Mouse (Mus musculus) activated CD4-positive, CD25-positive, alpha-beta regulatory T cell (primary cell): Measurements from ENCODE around the gene Olfr559. TPM values are rescaled to one million over a fixed set of nuclear protein-coding genes. Genes with fewer than 3 reads are reported as not detected.

ENCODE experiments used
- polyA plus RNA-seq, 2 experiments: library from polyadenylated mRNA; unstranded; fragments of 100-300 nt; shearing (Covaris generic); gene quantifications; one replicate each; pipeline ENCODE4 v1.2.1; 2017

Gene Olfr559
- not detected for polyA plus RNA-seq

DNA sequence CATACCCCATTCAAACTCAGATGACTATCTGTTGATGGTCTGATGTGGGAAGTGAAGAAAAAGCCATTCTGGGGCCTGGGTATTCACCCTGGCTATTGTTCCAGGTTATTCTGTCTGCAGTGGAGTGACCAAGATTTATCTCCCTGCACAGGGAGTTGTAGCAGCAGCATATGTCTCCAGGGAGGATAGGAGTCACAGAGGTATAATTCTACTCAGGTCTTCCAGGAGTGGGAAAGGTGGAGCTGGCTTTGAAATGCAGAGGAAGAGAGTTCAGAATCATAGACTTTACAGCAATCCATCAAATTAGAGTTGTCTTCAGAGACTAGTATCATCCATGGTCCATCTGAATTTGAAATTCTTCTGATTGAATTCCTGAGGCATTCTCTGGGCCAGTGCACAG, at the start of gene Olfr559:
Gene Olfr559 (minus strand): TSS at position 101 of the 400 bp plus-strand sequence.

DNA sequence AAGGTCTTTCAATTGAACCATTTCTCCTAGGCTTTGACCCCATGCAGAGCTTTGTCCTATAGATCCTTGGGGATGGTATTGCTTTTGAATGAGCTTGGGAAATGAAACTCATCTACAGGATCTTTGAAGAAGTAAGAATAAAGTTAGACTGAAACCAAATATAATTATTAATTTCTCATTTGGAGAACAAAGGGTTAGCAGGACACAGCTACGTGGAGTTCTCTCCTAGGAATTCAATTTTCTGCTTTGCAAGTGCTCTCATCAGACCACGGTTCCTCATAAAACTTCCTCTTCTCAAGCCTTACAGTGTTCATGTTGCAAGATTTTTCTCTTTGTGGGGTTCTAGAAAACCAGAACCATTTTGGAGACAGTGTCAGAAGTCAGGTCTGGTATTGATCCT, 43.6 kb upstream of the Olfr559 start, which contains the start of gene Olfr561:
Gene Olfr561 (plus strand): TSS at position 301 of the 400 bp plus-strand sequence.

DNA sequence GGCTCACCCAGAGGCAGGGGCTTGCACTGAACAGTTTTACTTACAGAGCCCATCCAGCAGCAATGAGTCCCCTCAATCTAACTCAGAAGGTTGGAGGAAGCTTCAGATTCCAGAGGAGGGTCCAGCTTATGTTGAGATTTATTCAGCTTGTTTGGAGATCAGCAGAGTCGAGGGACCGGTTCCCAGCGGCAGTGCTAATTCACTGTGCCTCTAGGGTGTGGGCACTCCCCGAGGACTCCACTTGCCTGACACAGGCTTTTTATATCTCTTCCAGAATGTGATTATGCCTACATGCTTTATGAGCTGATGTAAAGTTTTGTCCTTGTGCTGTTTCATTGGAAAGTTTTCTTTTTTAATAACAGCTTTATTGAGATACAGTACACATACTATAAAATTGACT, 32.0 kb upstream of the Olfr559 start, which contains the start of the genes Olfr560 and Olfr78:
Gene Olfr560 (minus strand): TSS at position 101 of the 400 bp plus-strand sequence.
Gene Olfr78 (minus strand): TSS at position 206 of the 400 bp plus-strand sequence.

DNA sequence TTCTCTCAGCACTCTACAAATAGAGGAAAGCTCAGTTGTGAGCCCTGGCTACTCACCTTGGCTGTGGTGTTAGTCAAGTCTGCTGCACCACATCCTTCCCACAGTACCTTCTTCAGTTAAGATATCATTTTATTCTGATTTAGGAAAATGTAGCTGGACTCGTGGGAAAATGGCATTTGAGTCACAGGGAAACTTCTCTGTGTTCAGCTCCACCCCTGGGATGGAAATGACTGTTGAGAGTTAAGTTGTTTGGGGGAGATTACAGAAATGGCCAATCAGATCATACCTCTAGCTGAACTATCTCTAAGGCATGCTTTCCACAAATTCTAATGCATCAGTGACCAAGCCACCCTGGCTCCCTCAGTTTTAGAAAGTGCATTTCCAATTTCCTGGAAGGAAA, 8.3 kb downstream of the Olfr559 start, which contains the start of gene Olfr33:
Gene Olfr33 (minus strand): TSS at position 101 of the 400 bp plus-strand sequence.

DNA sequence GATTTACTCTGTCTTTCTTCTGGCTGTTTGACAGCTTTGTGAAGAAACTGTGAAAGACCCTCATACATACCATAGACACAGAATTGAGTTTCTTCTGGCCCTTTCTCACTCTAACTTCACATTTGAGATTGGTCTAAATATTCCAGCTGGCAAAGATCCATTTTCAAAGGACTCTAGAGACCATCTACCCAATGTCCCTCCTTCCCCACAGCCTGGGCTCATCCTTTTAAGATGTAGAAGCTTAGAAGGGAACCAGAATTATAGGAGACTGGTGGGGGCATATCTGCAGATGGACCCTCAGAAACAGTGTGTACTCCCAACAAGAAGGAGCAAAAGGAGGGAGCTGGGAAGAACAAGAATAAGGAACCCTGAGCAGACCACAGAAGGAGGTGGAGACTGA, 25.4 kb downstream of the Olfr559 start, which contains the start of gene Olfr558:
Gene Olfr558 (plus strand): TSS at position 301 of the 400 bp plus-strand sequence.

DNA sequence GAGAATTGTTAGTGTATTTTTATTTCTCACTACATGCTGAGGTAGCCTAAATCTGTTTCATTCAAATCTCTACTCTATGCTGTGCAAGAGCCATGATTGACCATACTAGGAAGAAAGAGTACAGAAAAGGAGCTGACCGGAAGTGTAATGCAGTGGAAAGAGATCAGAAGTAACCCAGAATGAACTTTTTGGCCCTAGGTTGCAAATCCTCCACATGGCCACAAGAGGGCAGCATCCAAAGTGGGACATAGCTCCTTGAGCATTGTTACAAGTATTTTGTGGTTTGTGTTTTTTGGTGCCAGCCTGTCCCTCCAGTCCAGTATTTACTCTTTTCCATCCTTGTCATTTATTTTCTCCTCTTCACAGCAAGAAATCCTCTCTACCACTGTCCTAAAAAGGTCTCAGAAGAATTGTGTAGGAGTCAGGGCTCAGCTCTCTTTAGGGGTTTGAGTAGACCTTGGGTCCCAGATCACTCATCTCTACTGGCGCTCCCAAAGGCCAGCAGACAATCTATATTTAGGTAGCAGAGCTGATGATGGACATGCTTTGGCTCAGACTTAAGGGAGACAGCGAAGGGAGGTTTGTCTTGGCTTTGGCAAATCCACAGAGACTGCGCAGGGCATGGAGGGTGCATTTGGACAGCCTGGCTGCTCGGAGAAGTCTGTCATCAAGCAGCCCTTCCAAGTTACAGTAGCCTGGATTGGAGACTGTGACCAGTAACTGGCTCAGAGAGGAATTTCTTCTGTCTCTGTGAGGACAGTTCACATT, 31.7 kb downstream of the Olfr559 start, which contains the start of gene Olfr557:
Gene Olfr557 (plus strand): TSS at position 553 of the 768 bp plus-strand sequence.

DNA sequence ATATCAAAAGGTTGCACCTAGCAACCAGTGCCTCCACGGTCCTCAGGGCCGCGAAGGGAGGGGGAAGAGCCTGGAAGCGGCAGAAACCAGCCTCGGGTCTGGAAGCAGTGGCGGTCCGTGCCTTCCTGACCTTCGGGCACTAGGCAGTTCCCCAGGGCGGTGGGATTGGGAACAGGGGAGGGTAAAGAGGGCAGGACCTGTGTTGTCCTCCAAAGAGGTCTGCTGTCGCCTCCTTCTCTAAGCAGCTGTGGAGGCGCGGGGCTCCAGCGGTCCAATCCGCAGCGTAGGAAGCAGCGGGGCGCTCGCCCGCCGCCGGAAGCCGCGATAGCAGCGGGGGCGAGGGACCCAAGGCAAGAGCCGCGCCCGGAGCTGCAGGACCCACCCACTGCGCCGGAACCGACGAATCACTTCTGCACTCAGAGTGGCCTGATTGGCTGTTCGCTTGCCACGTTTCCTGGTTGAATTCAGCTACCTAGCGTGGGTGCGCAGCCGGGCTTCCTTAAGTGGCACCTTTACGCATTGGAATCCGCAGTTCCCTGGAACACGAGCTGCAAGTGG, 40.3 kb downstream of the Olfr559 start, which contains the start of gene Trim68:
Gene Trim68 (minus strand): TSS at position 384 of the 558 bp plus-strand sequence.

Other genes with a start within 250 kb of the Olfr559 start
- under 1 TPM in 1 of 2 experiments, not detected in 1; 0.12 TPM for gene Olfr543, start 245.8 kb downstream of the Olfr559 start, polyA plus RNA-seq
- under 1 TPM in 1 of 2 experiments, not detected in 1; 0.84 TPM for gene Olfr544, start 239.2 kb downstream of the Olfr559 start, polyA plus RNA-seq
- under 1 TPM in 1 of 2 experiments, not detected in 1; 0.41 TPM for gene Olfr545, start 227.9 kb downstream of the Olfr559 start, polyA plus RNA-seq
- gene Olfr547, start 192.7 kb downstream of the Olfr559 start, polyA plus RNA-seq = not detected
- gene Olfr548-ps1, start 186.6 kb downstream of the Olfr559 start, polyA plus RNA-seq = not detected
- gene Olfr549, start 177.6 kb downstream of the Olfr559 start, polyA plus RNA-seq = not detected
- 100 to 1,000 TPM in 1 of 2 experiments, 10 to 100 TPM in 1; 88.3 to 105 TPM for gene Trim21, start 162.0 kb downstream of the Olfr559 start, polyA plus RNA-seq
- not detected for gene Olfr550, start 156.0 kb downstream of the Olfr559 start, polyA plus RNA-seq
- gene Olfr551, start 135.6 kb downstream of the Olfr559 start, polyA plus RNA-seq = not detected
- under 1 TPM in 1 of 2 experiments, not detected in 1; 0.04 TPM for gene Olfr552, start 129.7 kb downstream of the Olfr559 start, polyA plus RNA-seq
- gene Olfr553, start 109.3 kb downstream of the Olfr559 start, polyA plus RNA-seq = under 1 TPM in 1 of 2 experiments, not detected in 1; 0.41 TPM
- gene Olfr554, start 89.1 kb downstream of the Olfr559 start, polyA plus RNA-seq = under 1 TPM in 1 of 2 experiments, not detected in 1; 0.45 TPM
- gene Olfr555, start 68.7 kb downstream of the Olfr559 start, polyA plus RNA-seq = not detected
- gene Olfr556, start 62.6 kb downstream of the Olfr559 start, polyA plus RNA-seq = under 1 TPM in 1 of 2 experiments, not detected in 1; 0.07 TPM
- gene Trim68, start 40.2 kb downstream of the Olfr559 start, polyA plus RNA-seq = 1 to 10 TPM; 8.6 to 9.5 TPM
- not detected for gene Olfr557, start 31.6 kb downstream of the Olfr559 start, polyA plus RNA-seq
- gene Olfr558, start 25.3 kb downstream of the Olfr559 start, polyA plus RNA-seq = not detected
- gene Olfr33, start 8.4 kb downstream of the Olfr559 start, polyA plus RNA-seq = not detected
- not detected for gene Olfr560, start 31.9 kb upstream of the Olfr559 start, polyA plus RNA-seq
- gene Olfr78, start 32.0 kb upstream of the Olfr559 start, polyA plus RNA-seq = under 1 TPM in 1 of 2 experiments, not detected in 1; 0.14 TPM
- gene Olfr561, start 43.7 kb upstream of the Olfr559 start, polyA plus RNA-seq = not detected
- gene Olfr564, start 76.0 kb upstream of the Olfr559 start, polyA plus RNA-seq = not detected
- gene Olfr566, start 131.3 kb upstream of the Olfr559 start, polyA plus RNA-seq = not detected
- gene Olfr568, start 149.6 kb upstream of the Olfr559 start, polyA plus RNA-seq = under 1 TPM in 1 of 2 experiments, not detected in 1; 0.29 TPM
- under 1 TPM in 1 of 2 experiments, not detected in 1; 0.42 TPM for gene Olfr569, start 163.4 kb upstream of the Olfr559 start, polyA plus RNA-seq
- gene Olfr570, start 167.1 kb upstream of the Olfr559 start, polyA plus RNA-seq = under 1 TPM in 1 of 2 experiments, not detected in 1; 0.12 TPM
- not detected for gene Olfr571, start 190.0 kb upstream of the Olfr559 start, polyA plus RNA-seq
- gene Olfr572, start 196.9 kb upstream of the Olfr559 start, polyA plus RNA-seq = not detected
- under 1 TPM in 1 of 2 experiments, not detected in 1; 0.86 TPM for gene Olfr573-ps1, start 215.1 kb upstream of the Olfr559 start, polyA plus RNA-seq
- gene Olfr574, start 221.0 kb upstream of the Olfr559 start, polyA plus RNA-seq = not detected
- gene Olfr575, start 231.3 kb upstream of the Olfr559 start, polyA plus RNA-seq = not detected
- under 1 TPM in 1 of 2 experiments, not detected in 1; 0.25 TPM for gene Olfr576, start 235.2 kb upstream of the Olfr559 start, polyA plus RNA-seq
- gene Olfr577, start 248.5 kb upstream of the Olfr559 start, polyA plus RNA-seq = under 1 TPM in 1 of 2 experiments, not detected in 1; 0.12 TPM